Mouse (Mus musculus): Measurements from ENCODE around the gene Tsku.

The Tsku gene

GRCm38 (mm10) chr7:98361063-98361652 is at the start of gene Tsku:
Gene Tsku, minus strand, starts transcription at chr7:98361328.
- DNase-seq = peak; percentile 88 to 91

GRCm38 (mm10) chr7:98407615-98408014 is 46.5 kb upstream of the Tsku start:
- DNase-seq = no peak

- DNase-seq = no peak
Observed at GRCm38 (mm10) chr7:98403996-98404395, 42.9 kb upstream of the Tsku start.

DNA sequence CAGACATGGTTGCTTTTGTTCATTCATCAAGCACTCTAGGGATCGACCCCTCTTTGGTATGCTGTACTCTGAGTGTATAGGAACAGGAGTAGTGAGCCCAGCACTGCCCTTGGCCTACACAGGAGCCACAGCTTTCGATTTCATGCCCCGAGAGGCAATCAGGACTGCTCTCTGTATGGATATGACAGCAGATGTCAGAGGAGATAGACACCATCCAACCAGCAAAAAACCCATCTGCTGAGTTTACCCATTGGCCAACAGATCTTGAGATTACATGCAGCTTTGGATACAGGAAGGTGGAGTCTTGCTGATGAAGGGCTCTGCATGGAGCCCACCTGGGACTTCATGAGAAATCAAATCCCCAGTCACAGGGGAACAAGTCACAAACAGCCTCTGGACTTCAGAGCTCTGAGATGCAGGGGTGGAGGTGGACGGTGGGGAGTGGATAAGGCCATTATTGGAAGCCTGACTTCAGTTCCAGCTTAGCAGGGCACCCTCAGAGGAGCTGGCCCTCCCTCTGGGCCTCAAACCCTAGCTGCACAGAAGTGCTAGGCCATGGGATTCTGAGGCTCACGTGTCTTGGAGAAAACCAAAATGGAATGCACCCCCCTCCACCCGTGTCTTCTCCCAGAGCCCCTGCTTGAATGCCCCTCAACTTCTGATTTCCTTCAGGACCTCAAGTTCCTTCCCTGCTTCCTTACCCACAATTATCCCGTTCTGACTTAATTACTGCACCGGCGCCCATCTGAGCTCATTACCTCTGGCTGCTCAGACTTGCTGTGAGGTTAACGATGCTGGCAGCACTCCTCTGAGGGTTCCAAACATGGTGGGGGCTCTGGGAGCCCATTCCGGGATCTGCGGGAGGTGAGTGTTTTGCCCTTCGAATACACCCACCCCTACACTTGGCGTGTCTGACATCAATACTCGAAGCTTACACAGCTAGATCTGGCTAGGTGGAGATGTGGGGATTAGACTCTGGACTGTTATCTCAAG is 41.8 kb upstream of the Tsku start:
- peak in 1 of 2 experiments; percentile 0 for DNase-seq

DNA sequence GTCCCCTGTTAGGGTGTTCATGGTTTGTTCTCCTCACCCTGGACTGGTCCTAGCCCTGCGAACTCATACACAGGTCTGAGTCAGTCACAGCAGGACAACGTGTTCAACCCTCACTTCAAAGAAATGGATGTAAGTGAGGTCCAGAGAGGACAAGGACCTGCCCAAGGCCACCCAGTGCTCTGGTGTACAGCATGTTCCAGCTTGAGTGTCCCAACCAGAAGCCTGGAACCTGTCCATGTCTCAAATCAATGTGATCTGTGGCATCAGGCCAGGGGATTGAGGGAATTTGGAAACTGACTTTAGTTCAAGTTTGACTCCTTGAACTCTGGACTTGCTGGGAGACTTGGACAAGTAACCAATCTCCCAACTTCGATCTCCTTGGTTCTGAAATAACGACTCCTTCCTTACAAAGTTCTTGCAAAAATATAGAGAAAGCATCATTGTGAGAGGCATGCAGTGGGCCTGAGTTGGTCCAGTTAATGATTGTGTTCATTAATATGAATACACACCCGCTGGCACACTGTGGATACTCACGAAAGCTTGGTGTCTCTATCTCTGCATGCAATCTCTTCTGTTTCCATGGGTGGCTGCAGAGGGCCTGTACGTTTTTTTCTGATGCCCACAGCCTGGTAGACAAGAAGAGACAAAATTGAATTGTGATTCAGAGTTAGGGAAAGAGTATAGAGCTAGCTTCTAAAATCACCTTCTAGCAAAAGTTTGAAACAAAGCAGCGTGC is 31.5 kb upstream of the Tsku start:
- DNase-seq = peak in 1 of 2 experiments; percentile 41

- no peak for DNase-seq
Observed at GRCm38 (mm10) chr7:98391351-98391936, 30.3 kb upstream of the Tsku start.

GRCm38 (mm10) chr7:98390486-98390885 is 29.4 kb upstream of the Tsku start:
- DNase-seq = no peak

DNA sequence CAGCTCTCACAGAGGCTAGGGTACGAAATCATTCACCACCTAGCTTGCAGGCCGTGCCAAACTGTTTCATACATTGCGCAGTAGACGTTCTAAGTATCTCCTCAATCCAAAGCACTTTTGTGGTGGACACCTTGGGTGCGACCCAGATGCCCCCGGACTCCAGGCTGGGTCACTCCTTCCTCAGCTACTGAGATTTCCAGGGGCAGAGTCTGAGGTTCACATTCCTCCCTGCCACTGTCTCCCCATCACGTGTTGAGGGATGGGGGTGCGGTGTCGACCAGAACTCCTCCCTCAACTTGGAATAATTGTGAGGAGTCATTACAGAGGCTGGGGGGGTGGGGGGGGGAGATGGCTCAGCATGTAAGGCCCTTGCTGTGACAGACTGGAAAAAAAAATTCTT is 28.5 kb upstream of the Tsku start:
- DNase-seq = no peak

- no peak for DNase-seq
Observed at GRCm38 (mm10) chr7:98388881-98389501, 27.9 kb upstream of the Tsku start.

GRCm38 (mm10) chr7:98387201-98387600 is 26.1 kb upstream of the Tsku start:
- DNase-seq = no peak

- peak; percentile 82 to 87 for DNase-seq
Observed at GRCm38 (mm10) chr7:98385168-98385567, 24.0 kb upstream of the Tsku start.

DNA sequence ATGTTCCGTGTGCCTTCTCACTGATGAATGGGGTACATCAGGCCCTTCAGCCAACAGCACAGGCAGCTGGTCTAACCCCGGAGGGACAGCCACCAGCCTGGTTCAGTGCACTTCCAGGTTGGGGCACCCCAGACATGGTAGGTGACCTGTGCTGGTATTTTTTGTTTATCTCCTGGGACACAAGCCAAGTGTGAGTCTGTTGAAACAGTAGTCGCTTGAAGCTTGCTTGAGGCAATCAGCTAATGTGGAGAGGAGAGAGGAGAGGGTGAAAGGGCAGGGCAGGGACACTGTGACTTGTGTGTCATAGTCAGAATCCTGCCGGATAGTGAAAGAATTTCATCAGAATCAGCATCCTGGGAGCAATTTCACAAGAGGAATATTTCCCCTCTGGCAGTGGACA is 22.2 kb upstream of the Tsku start:
- DNase-seq = peak; percentile 67 to 87

DNA sequence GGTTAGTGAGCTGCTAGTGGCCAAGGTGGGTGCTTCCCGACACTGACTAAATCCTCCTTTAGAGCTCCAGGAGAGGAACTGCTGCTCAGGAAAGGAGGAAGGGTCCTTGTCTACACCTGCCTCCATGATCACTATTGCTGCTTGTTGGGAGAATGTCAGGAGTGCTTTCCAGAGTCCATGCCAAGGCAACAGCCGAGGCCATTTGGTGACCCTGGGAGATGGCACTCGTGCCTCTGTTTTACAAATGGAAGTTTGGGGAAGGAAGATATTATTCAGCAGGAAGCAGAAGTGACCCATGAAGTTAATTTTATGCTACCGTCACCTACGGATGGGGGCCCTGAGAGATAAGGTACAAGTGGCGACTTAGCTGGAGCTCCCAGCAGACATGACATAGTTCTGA is 21.7 kb upstream of the Tsku start:
- DNase-seq = no peak

DNA sequence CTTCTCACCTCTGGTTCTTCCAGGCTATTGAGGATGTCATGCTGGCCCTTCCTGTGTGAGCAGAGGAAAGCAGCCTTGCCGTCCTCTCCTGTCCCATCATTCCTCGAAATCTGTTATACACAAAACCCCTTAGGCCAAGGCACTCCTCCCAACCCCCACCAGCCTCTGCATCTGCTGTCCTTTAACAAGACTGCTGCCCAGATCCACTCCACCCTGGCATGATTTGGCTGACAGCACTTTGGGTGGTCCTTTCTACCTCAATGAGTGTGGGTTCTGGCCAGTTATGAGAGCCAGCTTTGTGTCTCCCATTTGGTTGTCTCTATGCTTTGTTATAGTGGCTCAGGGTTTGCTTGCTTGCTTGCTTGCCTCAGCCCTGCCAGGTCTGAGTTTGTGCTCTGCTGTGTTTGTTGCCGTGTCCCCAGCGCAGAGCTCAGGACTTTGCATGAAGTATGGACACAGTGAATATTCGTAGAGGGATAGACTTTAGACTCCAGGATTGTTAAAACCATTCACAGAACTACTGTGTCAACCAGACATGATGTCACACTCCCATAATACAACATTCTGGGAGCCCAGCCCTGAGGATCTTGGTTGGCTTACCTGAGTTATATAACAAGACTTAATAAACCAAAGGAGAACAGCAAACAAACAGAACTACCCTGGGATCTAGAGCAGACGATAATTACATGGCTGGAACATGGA is 19.2 kb upstream of the Tsku start:
- no peak for DNase-seq

- DNase-seq = no peak
Observed at GRCm38 (mm10) chr7:98379232-98379631, 18.1 kb upstream of the Tsku start.

DNA sequence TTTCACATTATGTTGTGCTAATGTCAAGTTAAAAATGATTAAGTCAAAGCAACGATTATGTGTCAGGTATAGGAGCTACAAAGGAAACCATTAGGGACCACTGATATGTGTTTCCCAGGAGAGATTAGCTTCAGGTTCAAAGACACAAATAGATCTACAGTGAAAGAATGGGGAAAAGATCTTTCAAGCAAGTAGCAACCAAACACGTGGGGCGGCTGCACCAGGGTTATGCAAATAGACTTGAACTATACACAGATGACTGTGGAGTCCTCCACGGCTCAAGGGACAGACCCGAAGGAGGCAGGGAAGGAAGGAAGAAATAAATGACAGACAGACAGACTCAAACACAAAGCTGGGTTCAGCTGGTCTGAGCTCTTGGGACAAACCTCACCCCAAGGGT is 16.1 kb upstream of the Tsku start:
- no peak for DNase-seq

DNA sequence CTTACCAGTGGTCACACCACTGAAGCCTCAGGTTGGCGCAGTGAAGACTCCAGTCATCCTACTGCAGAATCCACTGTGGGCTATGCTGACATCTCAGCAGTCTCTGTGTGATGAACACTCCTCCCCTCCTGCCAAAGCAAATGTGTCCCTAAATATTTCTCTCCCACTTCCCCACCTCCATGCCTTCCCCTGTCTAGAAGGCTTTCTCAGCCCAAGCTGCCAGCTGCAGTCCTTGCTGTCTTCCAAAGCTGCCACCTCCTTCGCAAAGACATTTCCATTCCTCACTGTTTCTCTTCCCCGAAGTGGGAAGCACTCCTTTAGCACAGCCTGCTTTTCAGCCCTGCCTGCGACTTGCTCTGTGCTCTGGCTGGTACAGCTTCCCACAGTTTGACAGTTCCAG is 10.0 kb upstream of the Tsku start:
- DNase-seq = no peak

DNA sequence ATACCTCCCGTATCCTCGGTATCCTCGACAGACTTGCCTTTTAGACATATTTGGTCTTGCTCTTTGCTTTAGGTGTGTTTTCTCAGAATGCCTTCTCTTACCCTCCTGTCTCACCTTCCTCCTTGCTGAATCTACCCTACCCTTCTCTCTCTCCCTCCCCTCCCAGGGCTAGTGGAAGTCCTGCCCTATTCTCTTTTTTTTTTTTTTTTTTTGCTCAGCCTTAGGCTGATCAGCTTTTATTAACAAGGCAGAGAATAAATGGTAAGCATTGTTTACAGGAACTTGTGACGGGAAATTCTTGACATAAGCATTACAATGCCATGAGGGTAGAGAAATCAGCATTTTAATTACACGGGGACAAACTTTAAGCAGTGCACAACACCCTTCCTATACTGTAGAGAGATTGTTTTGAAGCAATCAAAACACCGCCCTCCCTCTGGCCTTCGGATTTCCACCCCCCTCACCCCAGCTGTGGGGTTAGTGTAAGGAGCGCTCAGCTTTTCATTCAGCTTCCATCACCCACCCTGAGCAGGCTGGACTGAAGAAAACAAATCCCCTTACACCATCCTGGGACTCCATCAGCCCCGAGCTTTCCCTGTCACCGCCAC is 8.7 kb upstream of the Tsku start:
- DNase-seq = no peak

DNA sequence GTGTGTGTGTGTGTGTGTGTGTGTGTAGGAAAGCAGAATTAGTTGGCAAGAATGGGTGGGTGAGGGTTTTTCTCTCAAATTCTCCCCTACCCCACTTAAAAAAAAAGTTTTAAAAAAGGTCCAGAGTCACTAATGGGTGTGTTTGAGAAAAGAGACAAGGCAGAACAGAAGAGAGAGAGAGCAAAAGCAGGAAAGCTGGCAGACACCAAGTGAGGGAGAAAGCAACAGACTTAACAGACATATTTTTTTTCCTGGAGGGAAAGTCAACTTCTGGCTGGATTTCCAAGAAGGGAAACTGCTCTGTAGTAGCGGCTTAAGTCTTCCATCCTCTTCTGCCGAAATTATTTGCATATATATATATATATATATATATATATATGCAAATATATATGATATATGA is 534 bp upstream of the Tsku start:
- DNase-seq = no peak

GRCm38 (mm10) chr7:98360621-98360990 is 522 bp downstream of the Tsku start:
- DNase-seq = no peak

- DNase-seq = peak; percentile 55 to 64
Observed at GRCm38 (mm10) chr7:98359951-98360620, 1.0 kb downstream of the Tsku start.

All from lung, adult 18-20 months (tissue).